Mouse (Mus musculus): ENCODE data around the gene Samd4b. TPM values are rescaled to one million over a fixed set of nuclear protein-coding genes. Genes with fewer than 3 reads are reported as not detected.

Samd4b gene
- total RNA-seq, 2 experiments from 2014 or later = 74.1 to 77.1 TPM

DNA sequence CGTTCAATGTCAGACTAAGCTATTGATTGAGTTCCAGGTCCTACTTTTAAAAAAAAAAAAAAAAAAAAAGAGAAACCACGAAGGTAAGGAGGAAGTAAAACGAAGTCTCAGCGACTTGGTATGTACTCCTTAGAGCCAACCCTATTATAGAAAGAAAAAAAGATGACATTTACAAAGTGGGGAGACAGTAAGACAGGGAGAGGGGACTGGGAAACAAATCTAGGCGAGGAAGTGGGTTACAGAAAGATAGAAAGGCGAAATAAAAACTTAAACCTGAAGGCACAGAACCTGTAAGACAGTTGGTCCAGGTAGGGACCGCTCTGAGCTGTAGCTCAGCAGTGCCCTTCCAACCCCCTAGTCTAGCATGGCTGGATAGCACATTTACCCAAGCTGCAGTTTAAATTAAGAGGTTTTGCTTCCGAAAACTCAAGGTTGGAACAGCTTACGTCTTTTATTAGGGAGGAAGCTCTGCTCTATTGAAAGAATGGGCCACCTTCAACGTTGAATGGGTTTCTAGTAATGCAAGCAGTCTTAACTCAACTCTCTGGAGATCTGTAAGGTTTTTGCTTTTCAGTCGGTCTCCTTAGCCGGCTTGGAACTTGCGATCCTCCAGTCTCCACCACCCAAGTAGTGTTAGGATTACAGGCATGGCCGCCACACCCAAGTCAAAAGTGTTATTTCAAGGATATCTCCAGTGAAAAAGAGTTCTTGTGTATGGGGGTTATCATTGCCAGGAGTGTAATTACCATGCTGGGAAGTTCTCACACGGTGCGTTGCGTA lies 217.5 kb downstream of the Samd4b start, which contains the start of gene Zfp36:
TSS of gene Zfp36 (minus strand) at position 17 of the 780 bp plus-strand sequence.
- DNase-seq (ENCODE audit: low spot score in 2 of 2) = no peak

DNA sequence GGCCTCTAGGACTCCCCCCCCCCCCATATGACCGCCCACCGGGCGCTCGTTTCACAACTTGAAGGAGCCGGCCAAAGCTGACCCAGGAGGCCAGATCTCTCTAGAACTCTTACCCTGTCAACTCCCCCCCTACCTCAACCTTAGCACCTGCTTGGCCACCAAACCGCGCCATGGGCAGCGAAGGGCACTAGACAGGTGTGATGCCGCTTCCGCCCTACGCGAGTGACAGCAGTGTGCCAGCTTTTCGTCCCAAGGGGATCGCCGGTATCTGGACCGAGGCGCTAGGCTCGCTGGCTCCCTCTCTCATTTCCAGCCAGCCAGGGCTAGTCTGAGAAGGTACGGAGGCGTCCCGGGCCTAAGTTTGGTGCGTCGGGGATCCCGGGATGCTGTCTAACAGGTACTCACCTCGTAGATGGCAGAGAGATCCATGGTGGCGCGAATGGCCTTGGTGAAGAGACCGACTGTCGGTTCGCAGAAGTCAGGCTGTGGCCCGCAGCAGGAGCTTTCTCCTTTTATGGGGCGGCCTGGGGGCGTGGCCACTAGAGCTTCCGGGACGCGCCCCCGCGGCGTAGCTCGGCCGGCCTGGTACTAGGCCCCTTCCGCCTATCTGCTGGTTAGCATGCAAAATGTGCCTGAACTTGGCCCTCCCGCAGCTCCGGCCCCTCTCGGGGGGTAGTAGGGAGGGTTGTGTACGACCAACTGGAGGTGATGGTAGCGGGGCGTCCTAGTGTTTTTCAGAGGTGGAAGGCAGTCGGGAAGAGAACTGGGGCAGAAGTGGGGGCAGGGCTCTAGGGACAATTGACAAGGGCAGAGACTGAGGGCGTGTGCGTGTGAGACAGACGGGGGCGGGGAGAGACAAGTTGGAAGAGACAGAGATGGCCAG lies 218.9 kb downstream of the Samd4b start:
- DNase-seq (ENCODE audit: low spot score in 2 of 2) = peak; percentile 61 to 84

DNA sequence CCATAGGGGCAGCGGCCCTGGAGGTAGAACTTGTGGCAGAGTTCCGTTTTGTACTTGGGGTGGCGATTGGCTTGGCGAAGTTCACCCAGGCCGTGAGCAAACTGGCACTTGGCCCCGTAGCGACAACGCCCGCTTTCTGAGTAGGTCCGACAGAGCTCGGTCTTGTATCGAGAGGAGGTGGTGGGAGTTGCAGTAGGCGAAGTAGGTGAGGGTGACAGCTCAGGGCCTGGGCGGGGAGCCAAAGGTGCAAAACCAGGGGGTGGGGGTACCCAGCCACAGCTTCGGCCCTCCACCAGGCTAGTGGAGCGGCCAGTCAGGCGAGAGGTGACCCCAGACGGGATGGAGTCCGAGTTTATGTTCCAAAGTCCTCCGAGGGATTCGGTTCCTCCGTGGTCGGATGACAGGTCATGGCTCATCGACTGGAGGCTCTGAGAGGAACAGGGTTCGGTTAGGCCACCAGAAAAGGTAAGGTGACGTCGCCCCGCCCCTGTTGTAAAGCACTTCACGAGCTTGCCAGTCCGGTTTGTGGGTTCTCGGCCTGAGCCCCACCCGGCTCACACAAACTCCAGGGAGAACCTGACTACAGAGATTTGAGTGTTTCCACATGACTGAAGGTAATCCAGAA lies 219.8 kb downstream of the Samd4b start:
- no peak for DNase-seq (ENCODE audit: low spot score in 2 of 2)

DNA sequence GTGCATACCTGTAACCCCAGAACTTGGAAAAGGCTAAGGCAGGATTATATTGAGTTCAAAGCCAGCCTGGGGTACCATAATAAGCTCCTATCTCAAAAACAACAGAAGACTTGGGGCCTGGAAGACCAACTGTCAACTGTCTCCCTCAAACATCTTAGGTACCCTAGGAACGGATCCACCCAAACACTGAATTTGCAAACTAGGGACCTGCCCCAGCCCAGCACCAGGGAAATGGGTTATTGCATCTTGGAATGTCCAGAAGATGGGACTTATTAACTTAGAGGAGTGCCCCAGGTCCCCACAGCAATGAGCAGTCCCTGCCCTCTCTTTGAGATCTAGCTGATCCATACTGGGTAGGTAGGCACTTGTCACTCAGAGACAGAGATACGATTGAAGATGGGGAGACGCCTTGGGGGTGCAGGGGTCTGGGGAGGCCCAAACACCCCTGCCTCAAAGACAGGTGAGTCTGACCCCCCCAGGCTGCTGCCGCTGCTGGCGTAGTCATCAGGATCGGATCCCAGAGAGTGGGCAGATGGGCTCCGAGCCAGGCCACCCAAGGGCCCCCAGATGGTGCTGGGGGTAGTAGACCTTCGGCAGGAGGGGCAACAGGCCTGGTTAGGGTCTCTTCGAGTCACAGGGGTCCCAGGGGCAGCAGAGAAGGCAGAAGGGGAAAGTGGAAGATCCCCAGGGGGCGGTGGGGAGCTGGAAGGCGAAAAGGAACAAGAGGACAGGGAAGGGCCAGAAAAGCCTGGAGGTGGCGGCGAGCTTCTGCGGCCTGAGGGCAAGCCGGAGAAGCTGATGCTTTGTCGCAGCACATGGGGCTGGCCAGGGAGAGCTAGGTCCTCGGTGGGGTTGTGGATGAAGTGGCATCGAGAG lies 220.5 kb downstream of the Samd4b start:
- DNase-seq (ENCODE audit: low spot score in 2 of 2) = no peak

DNA sequence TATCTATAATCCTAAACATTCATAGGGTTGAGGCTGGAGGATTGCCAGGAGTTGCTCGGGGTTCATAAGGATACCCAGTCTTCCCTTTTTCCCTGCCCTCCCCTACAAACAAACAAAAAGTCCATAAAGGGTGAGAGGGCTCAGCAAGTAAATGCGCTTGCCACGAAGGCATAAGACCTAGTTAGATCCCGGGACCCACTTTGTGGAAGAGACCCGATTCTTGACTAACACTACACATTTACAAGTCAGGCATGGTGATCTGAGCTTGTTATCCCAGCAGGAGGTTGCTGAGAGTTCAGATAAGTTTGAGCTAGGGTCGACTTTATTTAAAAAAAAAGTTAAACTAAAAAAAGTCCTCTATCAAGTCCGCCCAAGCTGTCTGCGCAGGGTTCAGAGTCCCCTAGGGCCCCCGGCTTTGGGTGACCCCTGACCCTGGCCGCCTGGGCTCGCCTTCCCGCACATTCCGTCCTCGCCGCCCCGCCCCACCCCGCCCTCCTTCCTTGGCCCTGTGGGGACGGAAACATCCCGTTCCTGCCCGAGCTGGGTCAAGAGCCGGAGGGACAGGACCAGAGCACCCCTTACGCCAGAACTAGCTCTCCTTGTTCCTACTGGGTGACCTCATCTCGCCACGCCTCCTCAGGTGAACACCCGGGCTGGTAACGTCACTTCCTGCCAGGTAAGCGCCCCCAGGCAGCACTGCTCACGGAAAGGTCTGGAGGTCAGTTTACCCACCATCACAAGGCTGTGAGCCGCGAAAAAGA lies 221.8 kb downstream of the Samd4b start:
- no peak for DNase-seq (ENCODE audit: low spot score in 2 of 2)

DNA sequence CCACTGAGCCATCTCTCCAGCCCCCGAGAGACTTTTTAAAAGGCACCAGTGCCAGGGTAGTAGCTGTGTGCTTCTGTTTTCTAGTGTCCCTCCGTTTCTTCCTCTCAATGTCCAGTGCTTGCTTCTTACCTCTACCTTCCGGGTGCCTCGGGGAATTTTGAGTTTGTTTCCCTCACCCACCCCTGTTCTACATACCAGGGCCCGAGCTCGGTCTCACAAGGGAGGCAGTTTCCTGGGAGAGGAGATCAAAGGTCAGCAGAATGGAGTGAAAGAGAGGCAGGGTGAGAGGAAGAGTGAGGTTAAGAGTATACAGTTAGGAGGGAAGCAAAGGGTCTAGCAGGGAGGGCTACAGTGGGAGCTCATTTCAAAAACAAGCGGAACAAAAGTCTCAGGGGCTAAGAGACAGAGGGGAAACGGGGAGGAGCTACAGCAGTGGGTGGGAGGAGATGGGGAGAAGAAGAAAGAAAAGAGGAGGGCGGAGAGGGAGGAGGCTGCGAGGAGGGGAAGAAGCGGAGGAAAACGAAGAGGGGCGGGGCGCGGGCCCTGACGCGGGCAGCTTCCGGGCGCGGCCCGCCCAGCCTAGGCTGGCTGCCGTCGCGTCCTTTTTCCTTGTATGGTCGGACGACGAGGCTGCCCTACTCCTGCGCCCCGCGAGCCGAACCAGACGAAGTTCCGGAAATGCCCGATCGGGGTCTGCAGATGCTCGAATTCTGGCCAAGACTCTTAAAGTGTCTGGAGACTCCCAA lies 222.6 kb downstream of the Samd4b start:
- DNase-seq (ENCODE audit: low spot score in 2 of 2) = peak; percentile 32 to 76

DNA sequence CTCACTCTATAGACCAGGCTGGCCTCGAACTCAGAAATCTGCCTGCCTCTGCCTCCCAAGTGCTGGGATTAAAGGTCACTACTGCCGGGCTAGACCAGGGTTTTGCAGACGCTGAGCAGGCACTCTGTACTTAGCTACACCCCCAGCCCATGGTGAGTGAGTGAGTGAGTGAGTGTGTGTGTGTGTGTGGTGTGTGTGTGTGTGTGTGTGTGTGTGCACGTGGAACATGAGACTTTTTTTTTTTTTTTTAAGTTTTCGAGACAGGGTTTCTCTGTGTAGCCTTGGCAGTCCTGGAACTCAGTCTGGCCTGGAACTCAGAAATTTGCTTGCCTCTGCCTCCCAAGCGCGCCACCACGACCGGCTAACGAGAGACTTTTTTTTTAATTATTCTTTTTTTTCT lies 223.3 kb downstream of the Samd4b start:
- DNase-seq (ENCODE audit: low spot score in 2 of 2) = no peak

DNA sequence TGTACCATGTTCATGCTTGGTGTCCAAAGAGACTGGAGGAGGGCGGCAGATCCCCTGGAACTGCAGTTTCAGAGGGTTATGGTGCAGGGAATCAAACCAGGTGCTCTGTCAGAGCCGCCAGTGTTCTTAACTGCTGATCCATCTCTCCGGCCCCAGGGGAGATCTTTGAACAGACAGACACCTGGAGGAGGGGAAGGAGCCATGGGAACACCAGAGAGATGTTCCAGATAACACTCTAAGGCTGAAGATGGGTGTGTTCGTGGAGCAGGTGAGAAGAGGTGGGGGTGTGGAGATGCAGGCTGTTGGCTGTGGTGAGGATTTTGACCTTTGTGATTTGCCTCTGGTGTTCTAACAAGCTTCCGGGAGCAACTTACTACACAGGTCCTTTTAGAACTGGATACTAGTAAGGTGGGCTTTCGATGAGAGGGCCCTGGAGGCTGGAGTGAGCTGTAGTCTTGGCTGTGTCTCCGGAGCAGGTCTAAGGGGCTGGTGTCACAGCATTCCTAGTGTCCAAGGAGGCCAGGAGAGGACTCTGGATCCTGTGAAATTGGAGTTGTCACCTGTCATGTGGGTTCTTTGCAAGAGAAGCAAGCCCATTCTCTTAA lies 224.0 kb downstream of the Samd4b start:
- DNase-seq (ENCODE audit: low spot score in 2 of 2) = no peak

DNA sequence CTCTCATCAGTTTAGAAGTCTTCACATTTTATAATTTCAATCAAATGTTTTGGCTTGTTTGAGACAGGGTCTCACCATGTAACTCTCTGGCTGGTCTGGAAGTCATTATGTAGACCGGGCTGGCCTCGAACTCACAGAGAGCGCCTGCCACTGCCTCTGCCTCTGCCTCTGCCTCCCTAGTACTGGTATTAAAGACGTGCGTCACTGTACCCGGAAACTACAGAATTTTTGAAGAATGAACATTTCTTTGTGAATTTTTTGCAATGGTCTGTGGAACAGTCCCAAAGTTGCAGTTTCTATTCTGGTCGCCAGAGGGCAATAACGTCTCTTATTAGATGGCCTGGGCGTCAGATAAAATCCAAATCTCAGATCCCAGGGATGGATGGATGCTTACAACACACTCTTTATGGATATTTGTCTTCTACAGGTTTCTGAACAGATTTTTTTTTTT lies 224.8 kb downstream of the Samd4b start:
- peak; percentile 54 to 90 for DNase-seq (ENCODE audit: low spot score in 2 of 2)

DNA sequence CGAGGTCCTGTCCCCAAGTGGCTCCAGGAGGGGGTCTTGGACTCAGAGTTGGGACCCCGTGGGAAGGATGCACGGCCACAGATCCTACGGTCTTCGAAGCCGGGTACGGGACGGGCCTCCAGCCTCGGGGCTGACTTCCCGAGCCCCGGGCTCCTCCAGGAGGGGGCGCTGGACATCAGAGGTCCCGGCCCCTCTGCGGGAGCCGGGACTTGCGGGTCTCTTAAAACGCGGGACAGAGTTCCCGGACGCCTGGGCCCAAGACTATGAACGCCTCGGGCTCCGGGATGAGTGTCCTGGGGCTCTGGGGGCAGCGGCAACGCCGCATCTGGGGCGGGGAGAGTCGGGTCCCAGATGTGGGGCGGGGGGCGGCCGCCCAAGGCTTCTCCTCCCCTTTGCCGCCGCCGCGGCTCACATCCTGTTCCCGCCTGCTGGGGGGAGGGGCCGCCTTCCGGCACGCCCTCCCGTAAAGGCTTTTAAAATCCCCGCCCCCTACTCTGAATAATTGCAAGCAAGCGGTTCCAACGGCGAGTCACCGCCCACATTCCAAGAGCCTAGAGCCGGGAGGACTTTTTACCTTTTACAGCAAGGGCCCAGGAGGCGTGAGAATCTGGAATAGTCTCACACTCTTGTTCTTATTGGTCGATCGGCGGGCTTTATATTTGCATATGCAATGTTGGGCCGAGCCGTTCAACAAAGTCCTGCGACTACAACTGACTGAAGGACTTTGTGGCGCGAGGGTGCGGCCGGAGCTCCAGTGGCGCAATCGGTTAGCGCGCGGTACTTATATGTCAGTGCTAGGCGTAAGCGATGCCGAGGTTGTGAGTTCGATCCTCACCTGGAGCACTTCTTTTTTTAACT lies 225.5 kb downstream of the Samd4b start, which contains the start of gene Plekhg2:
TSS of gene Plekhg2 (minus strand) at position 349 of the 858 bp plus-strand sequence.
- DNase-seq (ENCODE audit: low spot score in 2 of 2) = peak; percentile 89 to 94

DNA sequence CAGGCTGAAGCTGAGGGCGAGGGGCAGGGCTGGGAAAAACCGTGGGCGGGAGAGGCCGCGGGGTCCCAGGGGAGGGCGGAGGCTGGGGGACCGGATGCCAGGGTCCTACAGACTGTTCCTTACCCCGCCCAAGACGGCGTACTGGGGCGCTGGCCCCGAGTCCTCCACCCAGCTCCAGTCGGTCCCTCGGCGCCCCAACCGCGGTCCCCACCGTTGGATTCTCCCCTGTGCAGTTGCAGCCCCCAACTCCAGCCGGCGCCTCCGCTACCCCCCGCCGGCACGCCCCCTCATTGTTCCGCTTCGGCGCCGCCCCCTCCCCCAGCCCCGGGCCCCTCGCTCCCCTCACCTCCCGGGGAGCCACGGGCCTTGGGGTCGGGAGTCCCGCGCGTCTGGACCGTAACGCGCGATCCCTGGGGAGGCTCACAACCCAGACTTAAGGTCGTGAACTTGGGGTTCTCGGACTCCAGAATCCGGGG lies 226.4 kb downstream of the Samd4b start:
- no peak for DNase-seq (ENCODE audit: low spot score in 2 of 2)

DNA sequence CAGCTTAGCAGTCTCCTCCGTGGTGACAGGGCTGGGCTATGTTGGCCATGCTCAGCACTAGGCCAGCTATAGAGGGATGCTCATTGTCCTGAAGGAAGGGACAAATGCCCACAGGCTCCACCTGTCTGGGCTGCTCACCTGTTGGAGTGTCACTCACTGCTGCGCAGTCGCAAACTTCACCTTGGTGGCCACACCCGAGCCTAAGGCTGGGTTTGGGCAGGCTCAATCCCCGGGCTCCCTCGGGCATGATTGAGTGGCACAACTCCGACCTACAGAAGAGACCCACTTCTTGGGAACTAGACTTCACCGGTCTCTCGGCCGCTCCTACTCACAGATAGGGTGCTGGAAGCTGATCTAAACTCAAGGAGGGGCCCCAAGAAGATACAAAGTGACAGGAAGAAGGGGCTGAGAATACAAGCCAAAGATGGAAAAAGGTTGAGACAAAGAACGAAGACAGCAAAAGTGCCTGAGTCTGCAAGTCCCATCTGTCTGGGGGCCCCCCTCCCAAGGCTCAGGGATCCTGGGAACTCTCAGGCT lies 226.9 kb downstream of the Samd4b start:
- DNase-seq (ENCODE audit: low spot score in 2 of 2) = no peak

DNA sequence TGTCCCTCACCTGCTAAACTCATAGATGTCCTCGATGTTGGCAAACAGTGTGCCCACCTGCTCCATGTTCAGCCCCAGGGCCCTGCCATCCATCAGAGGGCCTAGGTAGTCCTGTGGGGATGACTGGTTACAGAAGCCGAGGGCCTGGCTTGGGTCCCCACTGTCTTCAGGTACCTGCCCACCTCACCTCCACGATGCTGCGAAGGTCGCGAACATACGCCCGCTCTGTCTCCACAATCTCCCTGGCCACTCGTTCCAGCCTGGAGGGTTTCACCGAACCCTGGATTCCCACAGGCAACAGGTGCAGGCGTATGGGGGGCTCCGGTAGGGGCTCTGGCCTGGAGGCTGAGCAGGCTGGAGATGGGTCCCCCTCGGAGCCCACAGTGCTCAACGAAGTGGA lies 227.9 kb downstream of the Samd4b start:
- DNase-seq (ENCODE audit: low spot score in 2 of 2) = no peak

DNA sequence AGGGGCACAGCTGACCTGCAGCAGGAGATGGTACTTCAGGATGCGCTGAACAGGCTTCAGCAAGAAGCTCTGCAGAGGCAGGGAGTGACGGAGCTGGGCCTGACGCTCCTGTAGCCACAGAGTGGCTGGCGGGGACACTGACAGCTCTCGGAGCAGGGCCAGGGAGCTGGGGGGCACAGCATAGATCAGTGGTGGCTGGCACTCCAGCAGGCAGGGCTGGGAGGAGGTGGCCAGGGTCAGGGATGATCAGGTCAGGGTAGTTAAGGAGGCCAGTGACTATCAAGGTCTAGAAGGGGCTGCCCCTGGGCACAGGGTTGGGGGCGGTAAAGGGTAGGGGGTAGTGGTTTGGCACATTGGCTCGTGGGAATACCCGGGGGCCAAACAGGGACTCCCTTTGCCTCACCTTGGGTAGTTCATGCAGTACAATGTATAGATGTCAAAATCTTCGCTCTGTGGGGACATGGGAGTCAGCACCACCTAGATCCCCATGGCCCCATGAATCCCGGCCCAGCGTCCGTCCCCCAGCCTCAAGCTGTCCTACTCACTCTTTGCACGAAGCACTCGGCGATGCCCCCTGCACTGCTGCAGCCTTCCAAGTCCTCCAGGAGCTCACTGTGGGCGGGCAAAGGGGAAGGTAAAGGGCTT lies 229.5 kb downstream of the Samd4b start:
- no peak for DNase-seq (ENCODE audit: low spot score in 2 of 2)

DNA sequence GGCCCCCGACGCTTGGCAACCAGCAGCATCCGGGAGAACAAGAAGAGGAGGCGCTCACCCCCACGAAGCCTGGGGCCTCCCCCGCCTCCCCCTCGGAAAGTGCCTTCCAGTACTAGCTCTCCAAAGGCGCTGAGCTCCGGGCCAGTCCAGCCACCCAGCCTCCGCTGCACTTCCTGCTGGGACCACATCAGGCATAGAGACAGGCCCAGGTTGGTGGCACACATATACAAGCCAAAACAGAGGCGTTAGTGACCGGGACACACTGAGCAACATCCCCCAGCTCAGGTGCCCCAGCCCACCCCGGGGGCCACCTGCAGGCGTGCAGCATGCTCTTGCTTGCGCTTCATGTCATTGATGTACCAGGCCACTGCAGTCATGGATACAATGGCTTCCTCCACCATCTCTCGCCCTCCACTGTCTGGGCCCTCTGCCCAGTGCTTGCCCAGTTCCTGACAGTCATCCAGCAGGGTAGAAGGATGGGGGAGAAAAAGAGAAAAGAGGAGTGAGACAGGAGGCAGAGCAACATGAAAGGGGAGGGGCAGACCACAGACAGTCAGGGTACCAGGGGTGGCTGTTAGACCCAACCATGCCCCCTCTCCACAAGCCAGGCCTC lies 230.2 kb downstream of the Samd4b start:
- no peak for DNase-seq (ENCODE audit: low spot score in 2 of 2)

DNA sequence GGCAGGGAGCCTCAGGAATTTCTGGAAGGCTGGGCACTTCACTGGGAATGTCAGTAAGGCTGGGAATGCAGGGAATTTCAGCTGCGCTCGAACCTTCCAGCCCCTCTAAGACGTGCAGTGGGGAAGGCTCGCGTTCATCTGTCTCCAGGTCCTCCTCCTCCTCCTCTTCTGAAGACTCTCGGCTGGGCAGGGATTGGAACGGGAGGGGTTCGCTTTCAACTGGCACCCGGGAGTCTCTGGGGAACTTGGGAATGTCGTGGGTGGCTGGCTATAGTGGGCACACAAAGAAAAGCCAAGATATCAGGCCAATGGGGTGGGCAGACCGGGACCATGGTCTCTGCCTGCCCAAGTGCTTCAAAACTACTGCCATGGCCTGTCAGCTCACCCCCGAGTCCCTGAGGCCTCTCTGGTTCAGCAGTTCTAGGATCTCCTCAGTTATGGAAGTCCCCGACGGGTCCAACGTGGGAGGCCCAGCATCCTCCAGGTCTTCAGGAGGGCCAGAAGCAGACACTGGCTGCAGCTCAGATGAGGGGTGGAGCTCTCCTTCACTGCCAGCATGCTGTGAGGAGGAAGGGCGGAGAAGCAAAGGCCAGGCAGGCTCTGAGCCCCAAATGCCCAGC lies 235.4 kb downstream of the Samd4b start:
- DNase-seq (ENCODE audit: low spot score in 2 of 2) = no peak

All from layer of hippocampus, adult 18-20 months (tissue).